Mouse (Mus musculus) thymus, adult 2 months (tissue): ENCODE data around the gene Eefsec. TPM values are rescaled to one million over a fixed set of nuclear protein-coding genes. Genes with fewer than 3 reads are reported as not detected.

Experiments
- DNase-seq: peaks from one replicate; pipeline ENCODE4 v3.0.0; 2021
- H3K27ac ChIP-seq: fragments of 200-500 bp; 2 replicates; pipeline ENCODE4 v1.5.1; 2012; ENCODE audit warnings: low read length, control low read depth; ENCODE audit not compliant: control insufficient read depth, insufficient read depth
- H3K27me3 ChIP-seq: fragments of 200-500 bp; 2 replicates; pipeline ENCODE4 v1.6.1; 2012; ENCODE audit warnings: mild to moderate bottlenecking, low read length, moderate library complexity, mixed read lengths; ENCODE audit not compliant: control insufficient read depth, insufficient read depth
- H3K36me3 ChIP-seq: fragments of 200-500 bp; 2 replicates; pipeline ENCODE4 v1.6.1; 2012; ENCODE audit warnings: mild to moderate bottlenecking, low read length, moderate library complexity; ENCODE audit not compliant: control insufficient read depth, insufficient read depth
- H3K4me1 ChIP-seq: fragments of 200-500 bp; replicated peaks from 2 replicates; pipeline ENCODE4 v1.6.1; 2012; ENCODE audit warnings: low read length; ENCODE audit not compliant: control insufficient read depth, insufficient read depth
- H3K4me3 ChIP-seq: fragments of 200-500 bp; 2 replicates; pipeline ENCODE4 v1.5.1; 2012; ENCODE audit warnings: mild to moderate bottlenecking, low read length, control low read depth, moderate library complexity; ENCODE audit not compliant: control insufficient read depth, insufficient read depth
- CTCF ChIP-seq: fragments of 200-500 bp; IDR thresholded peaks from 2 replicates; pipeline ENCODE4 v1.5.1; 2012; ENCODE audit warnings: mild to moderate bottlenecking, control low read depth, low read length, moderate library complexity, borderline replicate concordance; ENCODE audit not compliant: control insufficient read depth, poor library complexity, insufficient read depth; ENCODE audit errors: extremely low read depth
- POLR2A ChIP-seq: fragments of 200-500 bp; IDR thresholded peaks from 2 replicates; pipeline ENCODE4 v1.6.1; 2012; ENCODE audit warnings: mild to moderate bottlenecking, low read length, control low read depth, moderate library complexity; ENCODE audit not compliant: control insufficient read depth, poor library complexity, insufficient read depth; ENCODE audit errors: extremely low read depth
- WGBS: fragments of 180-500 bp; shearing (Covaris S2); methylation state at CpG from one replicate; pipeline ENCODE4 v1.1.7; 2018; 5-methylcytosine and 5-hydroxymethylcytosine counted together
- polyA plus RNA-seq: library from polyadenylated mRNA; depleted of rRNA; stranded (reverse); fragments of >200 nt; gene quantifications from 2 replicates; pipeline ENCODE4 v1.2.3, GENCODE M21; 2012

Gene Eefsec
- polyA plus RNA-seq, 1 experiment: 79.5 TPM

- Histone ChIP-seq H3K4me3 (no peak overlapping the region), H3K36me3 (no peaks in the 10 kb centered on the region), H3K27ac (no peak overlapping the region), H3K27me3 (no peaks in the 10 kb centered on the region), H3K4me1 (peaks cover 5% of the 10 kb centered on the region)
- DNase-seq: no peak
- TF ChIP-seq POLR2A (no peak), CTCF (no peak)
- 63% methylated on average over 7 of the region's 7 CpGs for WGBS
Measured at GRCm38 (mm10) chr6:88374247-88374646, 72.1 kb downstream of the Eefsec start.

- Histone ChIP-seq H3K4me3 (no peak overlapping the region), H3K27me3 (no peaks in the 10 kb centered on the region), H3K36me3 (no peaks in the 10 kb centered on the region), H3K27ac (no peak overlapping the region), H3K4me1 (no peaks in the 10 kb centered on the region)
- 98% methylated on average over 8 of the region's 8 CpGs for WGBS
- TF ChIP-seq CTCF (no peak), POLR2A (no peak)
- DNase-seq: no peak
Measured at GRCm38 (mm10) chr6:88369851-88370635, 76.3 kb downstream of the Eefsec start.

GRCm38 (mm10) chr6:88363475-88364012 is 82.8 kb downstream of the Eefsec start:
- Histone ChIP-seq H3K36me3 (no peaks in the 10 kb centered on the region), H3K27me3 (no peaks in the 10 kb centered on the region), H3K27ac (no peak overlapping the region), H3K4me1 (no peaks in the 10 kb centered on the region), H3K4me3 (no peak overlapping the region)
- WGBS: 74% methylated on average over 1 of the region's 1 CpGs
- TF ChIP-seq POLR2A (no peak), CTCF (no peak)
- DNase-seq: no peak

- Histone ChIP-seq H3K27me3 (no peaks in the 10 kb centered on the region), H3K27ac (no peak overlapping the region), H3K36me3 (peaks cover 5% of the 10 kb centered on the region; the same call in 1 of the 2 replicates), H3K4me1 (no peaks in the 10 kb centered on the region), H3K4me3 (no peak overlapping the region)
- no peak for TF ChIP-seq CTCF
- TF ChIP-seq POLR2A: no peak
- 94% methylated on average over 1 of the region's 1 CpGs for whole genome bisulfite sequencing
- no peak for DNase-seq
Measured at GRCm38 (mm10) chr6:88361096-88361495, 85.2 kb downstream of the Eefsec start.

- DNase-seq: no peak
- Histone ChIP-seq H3K4me3 (no peak overlapping the region), H3K27me3 (no peaks in the 10 kb centered on the region), H3K4me1 (no peaks in the 10 kb centered on the region), H3K27ac (no peak overlapping the region), H3K36me3 (peaks cover 13% of the 10 kb centered on the region; the same call in 1 of the 2 replicates)
- TF ChIP-seq POLR2A (no peak), CTCF (no peak)
Measured at GRCm38 (mm10) chr6:88358210-88358609, 88.1 kb downstream of the Eefsec start.

GRCm38 (mm10) chr6:88355866-88356265 is 90.5 kb downstream of the Eefsec start:
- TF ChIP-seq CTCF (no peak), POLR2A (no peak)
- Histone ChIP-seq H3K27me3 (no peaks in the 10 kb centered on the region), H3K4me1 (no peaks in the 10 kb centered on the region), H3K4me3 (no peak overlapping the region), H3K27ac (no peak overlapping the region), H3K36me3 (peaks cover 20% of the 10 kb centered on the region; the same call in 1 of the 2 replicates)
- WGBS: 98% methylated on average over 3 of the region's 3 CpGs
- no peak for DNase-seq
